Mouse (Mus musculus): ENCODE results near the gene Rabgap1l.
"Not testable (repeated sequence)": the region's sequence is repeated elsewhere in the genome, so short reads cannot be mapped to it uniquely, and the experiment has no call there.

The Rabgap1l gene

GRCm38 (mm10) chr1:160693094-160693447, 99.9 kb downstream of the Rabgap1l start:
- peak; percentile 92 for DNase-seq (ENCODE audit: low spot score)

GRCm38 (mm10) chr1:160692224-160693093, 100.6 kb downstream of the Rabgap1l start:
- no peak for DNase-seq (ENCODE audit: low spot score)

GRCm38 (mm10) chr1:160691196-160691590, 101.8 kb downstream of the Rabgap1l start:
- DNase-seq (ENCODE audit: low spot score) = no peak

- DNase-seq (ENCODE audit: low spot score) = no peak
Observed at GRCm38 (mm10) chr1:160690516-160691195, 102.4 kb downstream of the Rabgap1l start.

- no peak for DNase-seq (ENCODE audit: low spot score)
Observed at GRCm38 (mm10) chr1:160689511-160689910, 103.5 kb downstream of the Rabgap1l start.

- DNase-seq (ENCODE audit: low spot score) = no peak
Observed at GRCm38 (mm10) chr1:160684251-160684650, 108.8 kb downstream of the Rabgap1l start.

- no peak for DNase-seq (ENCODE audit: low spot score)
Observed at GRCm38 (mm10) chr1:160681398-160682050, 111.5 kb downstream of the Rabgap1l start.

- no peak for DNase-seq (ENCODE audit: low spot score)
Observed at GRCm38 (mm10) chr1:160674763-160675162, 118.2 kb downstream of the Rabgap1l start.

GRCm38 (mm10) chr1:160672088-160672814, 120.8 kb downstream of the Rabgap1l start:
- DNase-seq (ENCODE audit: low spot score) = no peak

GRCm38 (mm10) chr1:160655806-160656470, 137.1 kb downstream of the Rabgap1l start:
- DNase-seq (ENCODE audit: low spot score) = no peak

- DNase-seq (ENCODE audit: low spot score) = no peak
Observed at GRCm38 (mm10) chr1:160651691-160652090, 141.3 kb downstream of the Rabgap1l start.

GRCm38 (mm10) chr1:160645416-160645815, 147.6 kb downstream of the Rabgap1l start:
- no peak for DNase-seq (ENCODE audit: low spot score)

- no peak for DNase-seq (ENCODE audit: low spot score)
Observed at GRCm38 (mm10) chr1:160628213-160628932, 164.6 kb downstream of the Rabgap1l start.

- not testable (repeated sequence) for DNase-seq (ENCODE audit: low spot score)
Observed at GRCm38 (mm10) chr1:160624354-160625120, 168.5 kb downstream of the Rabgap1l start.

GRCm38 (mm10) chr1:160618201-160618600, 174.8 kb downstream of the Rabgap1l start:
- DNase-seq (ENCODE audit: low spot score) = no peak

- DNase-seq (ENCODE audit: low spot score) = no peak
Observed at GRCm38 (mm10) chr1:160606425-160606824, 186.6 kb downstream of the Rabgap1l start.

- DNase-seq (ENCODE audit: low spot score) = not testable (repeated sequence)
Observed at GRCm38 (mm10) chr1:160603312-160603711, 189.7 kb downstream of the Rabgap1l start.

- no peak for DNase-seq (ENCODE audit: low spot score)
Observed at GRCm38 (mm10) chr1:160597369-160597768, 195.6 kb downstream of the Rabgap1l start.

- no peak for DNase-seq (ENCODE audit: low spot score)
Observed at GRCm38 (mm10) chr1:160596948-160597270, 196.1 kb downstream of the Rabgap1l start.

GRCm38 (mm10) chr1:160596252-160596947, 196.6 kb downstream of the Rabgap1l start:
- DNase-seq (ENCODE audit: low spot score) = no peak
